Mouse (Mus musculus): Measurements from ENCODE around the gene Spns3.

DNA sequence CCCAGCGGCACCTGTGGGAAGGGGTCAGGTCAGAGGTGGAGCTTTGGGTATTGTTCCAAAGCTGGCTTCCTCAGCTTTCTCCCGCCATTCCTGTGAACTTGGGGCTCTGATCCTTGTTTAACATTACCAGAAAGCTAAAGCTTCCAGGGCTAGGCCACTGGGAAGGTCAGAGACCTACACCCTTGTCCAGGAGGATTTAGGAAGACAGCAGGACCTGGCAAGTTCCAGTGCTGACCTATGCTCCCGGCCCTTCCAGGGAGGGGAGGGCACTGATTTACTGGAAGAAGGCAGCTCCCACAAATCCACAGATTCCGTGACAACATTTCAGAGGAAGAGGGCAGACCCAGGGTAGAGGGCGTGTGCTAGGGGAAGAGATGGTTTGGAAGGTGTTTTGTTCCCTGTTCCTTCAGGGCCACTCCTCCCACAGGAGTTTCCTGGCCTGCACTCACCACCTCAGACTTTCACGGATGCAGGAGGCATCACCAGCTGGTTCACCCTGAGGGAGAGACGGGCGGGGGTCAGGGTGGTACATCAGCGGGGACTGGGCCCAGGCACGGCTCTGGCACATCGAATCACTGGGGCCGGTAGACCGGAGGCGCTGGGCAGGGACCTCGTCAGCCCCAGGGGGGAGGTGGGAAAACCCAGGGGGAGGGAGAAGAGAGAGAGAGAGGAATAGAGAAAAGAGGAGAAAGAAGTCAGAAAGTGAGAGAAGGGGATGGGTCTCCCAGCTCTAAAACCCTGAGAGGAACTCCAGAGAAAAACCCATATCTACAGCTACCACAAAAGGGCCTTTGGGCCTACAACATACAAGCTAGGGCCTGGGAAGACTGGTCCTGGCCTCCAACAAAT, 97.0 kb downstream of the Spns3 start:
- TF ChIP-seq POLR2A (IDR thresholded peaks at IDR 0.05; ENCODE audit: insufficient read depth, low read length) (no peak), EP300 (IDR thresholded peaks at IDR 0.05; ENCODE audit: insufficient read depth, low read depth, low read length) (no peak), CTCF (IDR thresholded peaks at IDR 0.05; ENCODE audit: low read depth, low read length) (no peak)

Measured in ES-Bruce4 (cell line).